Mouse (Mus musculus): ENCODE data around the gene Gm7879.
"Not testable (repeated sequence)": the region's sequence is repeated elsewhere in the genome, so short reads cannot be mapped to it uniquely, and the experiment has no call there.

Gm7879 gene

DNA sequence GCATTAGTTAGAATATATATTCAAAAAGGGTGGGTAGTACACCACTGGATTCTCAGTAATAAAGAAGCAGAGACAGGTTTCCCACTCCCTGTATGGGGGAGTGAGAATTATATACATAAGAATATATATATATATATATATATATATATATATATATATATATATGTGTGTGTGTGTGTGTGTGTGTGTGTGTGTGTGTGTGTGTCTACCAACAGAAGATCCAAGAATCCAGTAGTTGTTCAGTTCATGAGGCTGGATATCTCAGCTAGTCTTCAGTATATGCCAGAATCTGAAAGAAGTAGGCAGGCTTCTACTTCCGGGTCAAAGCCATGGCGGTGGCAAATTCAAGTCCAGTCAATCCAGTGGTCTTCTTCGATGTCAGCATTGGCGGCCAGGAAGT is at the start of gene Gm7879:
Gene Gm7879 (plus strand): TSS at position 301 of the 400 bp plus-strand sequence.
- DNase-seq, result not testable (repeated sequence)

- no peak for DNase-seq
Observed at GRCm38 (mm10) chr5:43863642-43864041, 49.3 kb upstream of the Gm7879 start.

- DNase-seq, result no peak
Observed at GRCm38 (mm10) chr5:43865316-43865715, 47.6 kb upstream of the Gm7879 start.

- no peak for DNase-seq
Observed at GRCm38 (mm10) chr5:43868253-43868652, 44.7 kb upstream of the Gm7879 start, which contains the start of gene Cd38. Gene Cd38, plus strand, starts transcription at chr5:43868553.

GRCm38 (mm10) chr5:43868711-43869600 is 44.0 kb upstream of the Gm7879 start:
- peak; percentile 36 to 46 for DNase-seq

DNA sequence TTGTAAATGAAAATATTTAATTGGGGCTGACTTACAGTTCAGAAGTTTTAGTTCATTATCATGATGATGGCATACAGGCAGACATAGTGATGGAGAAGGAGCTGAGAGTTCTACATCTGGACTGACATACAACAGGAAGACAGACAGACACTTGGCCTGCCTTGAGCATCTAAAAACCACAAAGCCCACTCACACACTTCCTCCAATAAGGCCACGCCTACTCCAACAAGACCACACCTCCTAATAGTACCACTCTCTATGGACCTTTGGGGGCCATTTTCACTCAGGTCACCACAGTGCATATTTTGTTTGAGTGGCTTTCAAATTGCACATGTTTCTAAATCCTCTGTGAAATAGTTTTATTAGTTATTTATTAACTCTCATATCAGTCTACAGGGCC is 41.1 kb upstream of the Gm7879 start:
- DNase-seq, result no peak

DNA sequence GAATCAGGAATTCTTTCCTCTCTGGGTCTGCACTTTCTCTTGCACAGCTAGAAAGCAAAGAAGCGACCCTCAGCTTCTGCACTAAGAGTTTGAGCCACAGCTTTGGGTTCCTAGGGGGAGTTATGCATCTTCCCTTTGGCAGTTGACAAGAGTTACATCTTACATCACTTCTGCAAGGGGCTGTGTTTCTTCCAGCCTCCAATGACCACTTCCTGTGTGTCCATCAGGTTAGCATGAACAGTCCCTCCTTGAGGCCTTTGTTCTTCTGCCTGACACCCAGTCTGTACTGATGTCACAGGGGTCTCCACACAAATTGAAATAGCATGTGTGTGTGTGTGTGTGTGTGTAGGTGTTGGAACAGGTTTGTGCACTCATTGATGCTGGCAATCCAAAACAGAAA is 40.3 kb upstream of the Gm7879 start:
- DNase-seq, result no peak

- no peak for DNase-seq
Observed at GRCm38 (mm10) chr5:43882034-43882433, 30.9 kb upstream of the Gm7879 start.

GRCm38 (mm10) chr5:43885060-43885820 is 27.7 kb upstream of the Gm7879 start:
- no peak for DNase-seq

DNA sequence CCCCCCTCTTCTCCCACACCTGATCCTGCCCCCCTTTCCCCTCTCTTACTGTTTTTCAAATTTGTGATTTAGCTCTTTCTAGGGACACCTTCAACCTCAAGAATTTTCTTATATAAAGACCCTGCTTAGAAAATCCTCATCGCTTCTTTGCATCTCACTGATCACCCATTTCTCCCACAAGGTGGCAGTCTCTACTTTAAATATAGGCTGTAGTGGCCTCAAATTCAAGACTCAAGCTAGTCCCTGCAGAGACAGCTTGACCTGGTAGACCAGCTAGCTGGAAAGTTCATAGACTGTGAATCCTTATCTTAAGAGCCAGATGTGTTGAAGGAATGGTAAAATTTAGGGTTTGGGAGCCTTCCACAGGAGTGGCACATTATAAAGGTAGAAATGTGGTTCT is 20.6 kb upstream of the Gm7879 start:
- DNase-seq, result peak in 1 of 2 experiments; percentile 11

- no peak for DNase-seq
Observed at GRCm38 (mm10) chr5:43894113-43894512, 18.8 kb upstream of the Gm7879 start.

GRCm38 (mm10) chr5:43895931-43896330 is 17.0 kb upstream of the Gm7879 start:
- DNase-seq, result no peak

DNA sequence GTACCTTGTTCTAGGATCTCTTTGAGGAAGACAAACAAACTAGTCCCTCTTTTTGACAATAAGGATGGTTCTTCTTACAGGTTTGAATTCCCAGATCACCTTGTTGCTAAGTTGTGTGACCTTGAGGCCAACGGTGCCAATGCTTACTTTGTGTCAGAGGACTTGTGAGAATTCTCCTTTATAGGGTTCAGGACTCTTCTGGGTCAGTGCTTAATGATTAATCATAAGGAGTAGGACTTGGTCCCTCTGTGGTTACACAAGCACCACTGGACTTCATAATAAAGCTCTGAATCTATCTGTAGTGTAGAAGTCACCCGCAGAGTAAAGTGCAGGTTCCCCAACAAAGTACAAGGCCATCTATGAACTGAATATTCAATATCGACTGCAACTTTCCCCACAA is 8.3 kb upstream of the Gm7879 start:
- DNase-seq, result no peak

DNA sequence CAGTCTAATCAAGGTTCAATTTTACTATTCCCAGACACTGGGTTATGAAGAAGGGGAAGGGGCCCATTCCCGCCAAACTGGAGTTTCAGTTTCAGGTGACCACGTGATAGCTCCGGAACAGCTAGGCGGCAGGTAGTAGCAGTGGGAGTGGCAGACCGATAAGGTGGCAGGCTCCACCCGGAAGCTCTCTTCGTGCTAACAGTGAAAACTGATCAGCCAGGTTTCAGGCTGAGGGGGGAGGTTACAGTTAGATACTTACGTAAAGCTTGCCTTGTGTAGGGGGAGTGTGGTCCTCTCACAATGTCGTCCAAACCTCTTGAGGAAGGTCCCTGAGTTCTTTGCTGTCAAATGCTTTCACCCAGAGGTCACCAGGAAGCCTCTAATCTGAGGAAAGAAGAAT is 3.7 kb upstream of the Gm7879 start:
- no peak for DNase-seq

DNA sequence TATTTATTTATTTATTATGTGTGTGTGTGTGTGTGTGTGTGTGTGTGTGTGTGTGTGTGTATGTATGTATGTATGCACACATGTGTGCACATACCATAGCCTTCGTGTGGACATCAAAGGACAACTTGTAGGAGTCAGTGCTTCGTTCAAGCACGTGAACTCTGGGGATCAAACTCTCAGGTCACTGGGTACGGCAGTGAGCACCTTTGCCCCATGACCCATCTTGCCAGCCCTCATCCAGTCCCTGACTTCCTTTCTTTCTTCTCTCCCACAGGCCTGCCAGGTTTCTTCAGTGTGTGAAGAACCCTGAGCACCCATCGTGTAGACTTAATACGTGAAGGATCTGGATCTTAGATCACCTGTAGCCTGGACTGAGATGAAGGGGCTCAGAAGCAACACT is 2.9 kb upstream of the Gm7879 start:
- DNase-seq, result no peak

DNA sequence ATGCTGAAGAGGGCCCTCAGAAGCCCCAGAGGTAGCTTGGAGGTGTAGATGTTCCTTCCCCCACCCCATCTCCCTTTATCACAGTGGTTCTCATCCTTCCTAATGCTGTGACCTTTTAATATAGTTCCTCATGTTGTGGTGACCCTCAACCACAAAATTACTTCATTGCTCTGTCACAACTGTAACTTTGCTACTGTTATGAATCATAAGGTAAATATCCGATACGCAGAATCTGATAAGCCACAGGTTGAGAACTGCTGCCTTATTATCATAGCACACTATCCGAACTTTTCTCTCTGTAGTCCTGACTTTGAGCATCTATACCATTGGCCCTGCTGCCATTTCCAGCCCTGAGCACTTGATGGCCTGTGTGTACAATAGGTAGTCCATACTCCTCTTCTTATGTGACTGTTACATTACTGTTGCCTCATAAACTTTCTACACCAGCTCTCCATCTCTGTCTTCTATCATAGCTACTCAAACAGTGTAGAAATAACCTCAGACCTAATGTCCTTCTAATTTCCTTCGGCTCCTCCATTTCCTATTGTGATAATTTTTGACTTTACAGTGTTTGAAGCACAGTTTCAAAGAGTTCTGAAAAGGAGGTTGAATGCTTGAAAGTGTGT is 2.4 kb downstream of the Gm7879 start:
- DNase-seq, result no peak

- DNase-seq, result no peak
Observed at GRCm38 (mm10) chr5:43921877-43922276, 8.9 kb downstream of the Gm7879 start.

DNA sequence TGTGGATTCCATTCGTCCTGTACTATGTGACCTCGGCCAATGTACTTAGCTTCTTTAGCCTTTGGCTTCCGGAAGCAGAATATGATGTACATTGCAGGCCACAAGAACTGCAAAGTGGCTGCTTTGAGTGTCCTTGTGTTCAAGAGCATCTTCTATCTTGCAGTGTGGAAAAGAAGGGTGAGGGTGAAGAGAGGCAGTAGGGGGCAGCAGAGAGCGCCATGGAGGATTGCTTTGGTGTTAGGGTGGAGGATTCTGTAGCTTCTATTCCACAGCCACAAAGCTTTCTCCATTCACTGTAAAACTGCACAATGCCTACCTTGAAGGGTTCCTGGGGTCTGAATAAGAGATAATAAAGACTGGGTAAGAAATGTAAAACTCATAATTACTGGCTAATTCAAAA is 11.0 kb downstream of the Gm7879 start:
- peak; percentile 31 to 33 for DNase-seq

DNA sequence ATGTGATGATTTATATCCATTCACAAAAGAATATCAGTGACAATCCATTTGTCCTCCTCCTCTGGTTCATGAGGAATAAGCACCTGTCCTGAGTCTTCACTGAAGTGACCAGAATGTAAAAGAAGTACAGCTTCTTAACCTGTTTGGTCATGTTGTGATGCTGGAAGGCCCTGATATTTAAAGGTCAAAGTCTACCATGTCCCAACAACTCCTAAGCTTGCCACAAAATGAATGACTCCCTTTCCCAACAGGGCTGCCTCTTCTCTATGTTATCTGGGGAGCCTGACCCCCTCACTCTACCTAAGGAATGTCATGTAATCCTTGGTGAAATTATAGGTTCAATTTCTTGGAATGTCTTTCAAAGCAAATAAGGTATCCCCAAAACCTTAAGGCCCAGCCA is 14.8 kb downstream of the Gm7879 start:
- DNase-seq, result no peak

DNA sequence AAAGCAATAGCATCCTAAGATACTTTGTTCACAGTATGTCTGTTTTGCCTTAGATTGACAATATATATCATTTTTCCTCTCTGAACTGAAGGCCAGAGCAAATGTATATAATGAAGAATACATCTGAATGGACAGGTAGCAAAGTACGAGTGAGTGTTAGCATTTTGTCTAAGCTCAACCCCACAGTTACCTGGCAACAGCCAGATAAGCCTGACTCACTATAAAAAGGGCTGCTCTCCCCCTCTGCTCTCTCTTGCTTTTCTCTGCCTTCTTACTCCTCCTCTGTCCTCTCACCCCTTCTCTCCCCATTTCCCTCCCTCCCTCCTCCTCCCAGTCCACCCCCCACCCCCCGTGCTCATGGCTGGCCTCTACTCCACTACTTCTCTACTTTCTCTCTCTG is 20.3 kb downstream of the Gm7879 start:
- DNase-seq, result no peak

GRCm38 (mm10) chr5:43947330-43947977 is 34.5 kb downstream of the Gm7879 start:
- no peak for DNase-seq

DNA sequence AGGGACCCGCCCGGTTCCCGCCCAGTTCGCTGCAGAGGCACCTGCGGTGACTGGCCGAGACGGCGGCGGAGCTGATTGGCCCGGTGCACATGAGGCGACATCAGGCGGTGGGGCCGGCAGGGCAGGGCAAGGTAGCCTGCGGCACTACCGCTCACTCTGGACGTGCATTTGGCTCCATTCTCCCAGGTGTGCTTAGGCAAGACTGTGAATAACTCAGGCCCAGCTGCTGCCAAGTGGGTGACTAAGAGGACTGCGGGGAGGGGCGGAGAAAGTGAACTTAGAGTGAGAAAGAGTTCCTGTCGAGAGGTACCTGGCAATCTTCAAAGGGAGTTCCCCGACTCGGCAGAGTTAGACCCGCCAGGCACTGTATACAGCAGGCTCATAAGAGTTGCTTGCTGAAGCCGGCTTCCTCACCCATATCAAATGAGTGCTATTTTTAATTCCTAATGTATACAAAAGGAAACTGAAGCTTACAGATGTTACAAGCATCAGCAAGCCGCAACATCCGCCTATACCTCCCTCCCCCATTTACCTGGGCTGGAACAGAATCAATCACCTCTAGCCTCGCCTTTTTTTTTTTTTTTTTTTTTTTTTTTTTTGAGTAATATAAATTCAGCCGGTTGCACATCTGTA is 35.3 kb downstream of the Gm7879 start:
- DNase-seq, result peak; percentile 9 to 23

All from cerebellum, postnatal 36 days (tissue).